In genomic region chr11:5954435-5954834, GRCm38 (mm10) we compare ENCODE assay signal across 14 mouse cellular contexts. TPM values are rescaled to one million over a fixed set of nuclear protein-coding genes. Genes with fewer than 3 reads are reported as not detected.
DNase-seq lines count a peak whose midpoint lies in the region; ATAC-seq and TF ChIP-seq lines count a peak whose summit lies in the region.
"Had no signal": no experiment of that assay in that cellular context is flagged by ENCODE, and none has a peak within 500 bp of the region (broad histone marks: within the 10 kb centered on the region; RNA-seq: fewer than 3 reads in every experiment).

No protein-coding gene starts in this region.

- H3K27ac ChIP-seq in intestine, embryonic 14.5 days (ENCODE audit: low read depth), result peak overlapping the region; percentile 90; the same call in 1 of the 2 replicates
- no peak overlapping the region for H3K27ac ChIP-seq in intestine, embryonic 15.5 days
- H3K27ac ChIP-seq in limb, embryonic 13.5 days, result no peak overlapping the region
- peak overlapping the region; percentile 96 for H3K27ac ChIP-seq in small intestine, adult 2 months (ENCODE audit: insufficient read depth, low read depth, low read length)
- H3K27ac ChIP-seq in layer of hippocampus, adult 2 months, result no peak overlapping the region

- no peak for TF ChIP-seq CTCF in small intestine, adult 2 months (IDR thresholded peaks at IDR 0.05; ENCODE audit: extremely low read depth, insufficient read length, insufficient replicate concordance, low read depth, low read length)
- TF ChIP-seq CTCF in layer of hippocampus, adult 2 months (conservative IDR thresholded peaks at IDR 0.05), result no peak

- DNase-seq in cerebellum, adult 9-10 months, result peak; percentile 12
- no peak for DNase-seq in cerebellum, postnatal 36 days
- DNase-seq in intestine, embryonic 14.5 days (ENCODE audit: low spot score), result no peak
- no peak for DNase-seq in embryo, embryonic 11 days
- no peak for DNase-seq in layer of hippocampus, adult 2 months (ENCODE audit: low spot score in 2 of 2)
- DNase-seq: cerebellum, adult 11-12 months; layer of hippocampus, adult 9-11 months; right cerebral cortex, adult 18-20 months had no signal

- no peak overlapping the region for H3K4me3 ChIP-seq in intestine, embryonic 14.5 days (ENCODE audit: low read depth, low read length)
- H3K4me3 ChIP-seq in intestine, embryonic 15.5 days (replicated peaks), result no peak overlapping the region
- no peak overlapping the region for H3K4me3 ChIP-seq in limb, embryonic 13.5 days
- no peak overlapping the region for H3K4me3 ChIP-seq in small intestine, adult 2 months (ENCODE audit: low read depth, low read length)
- H3K4me3 ChIP-seq in layer of hippocampus, adult 2 months, result no peak overlapping the region

- H3K9me3 ChIP-seq in intestine, embryonic 14.5 days (ENCODE audit: control insufficient read depth, low read length), result no peaks in the 10 kb centered on the region
- H3K9me3 ChIP-seq in intestine, embryonic 15.5 days, result no peaks in the 10 kb centered on the region
- no peaks in the 10 kb centered on the region for H3K9me3 ChIP-seq in limb, embryonic 13.5 days

- peaks cover 11% of the 10 kb centered on the region for H3K4me1 ChIP-seq in intestine, embryonic 14.5 days (replicated peaks; ENCODE audit: control insufficient read depth, insufficient read depth, low read length)
- peaks cover 10% of the 10 kb centered on the region for H3K4me1 ChIP-seq in intestine, embryonic 15.5 days (replicated peaks)
- peaks cover 21% of the 10 kb centered on the region for H3K4me1 ChIP-seq in limb, embryonic 13.5 days
- H3K4me1 ChIP-seq in small intestine, adult 2 months (ENCODE audit: control insufficient read depth, insufficient read depth, insufficient read length, low read length), result peaks cover 13% of the 10 kb centered on the region; the same call in 1 of the 2 replicates

- H3K27me3 ChIP-seq in intestine, embryonic 14.5 days (replicated peaks; ENCODE audit: control insufficient read depth, insufficient read depth, low read length), result no peaks in the 10 kb centered on the region
- no peaks in the 10 kb centered on the region for H3K27me3 ChIP-seq in intestine, embryonic 15.5 days (replicated peaks)
- H3K27me3 ChIP-seq in limb, embryonic 13.5 days, result no peaks in the 10 kb centered on the region
- no peaks in the 10 kb centered on the region for H3K27me3 ChIP-seq in small intestine, adult 2 months (ENCODE audit: control insufficient read depth, insufficient read depth, low read length)

- no peak for ATAC-seq in intestine, embryonic 14.5 days (replicated peaks; ENCODE audit: low FRiP score, low TSS enrichment, low read depth)
- no peak for ATAC-seq in intestine, embryonic 15.5 days
- no peak for ATAC-seq in limb, embryonic 13.5 days (ENCODE audit: low FRiP score, low read depth)

- H3K4me2 ChIP-seq in intestine, embryonic 14.5 days (ENCODE audit: low read length), result peak overlapping the region; percentile 96
- no peak overlapping the region for H3K4me2 ChIP-seq in intestine, embryonic 15.5 days (replicated peaks)
- peak overlapping the region; percentile 87; the same call in 1 of the 2 replicates for H3K4me2 ChIP-seq in limb, embryonic 13.5 days (replicated peaks)

- WGBS in intestine, embryonic 14.5 days, result 66% methylated on average over 5 of the region's 5 CpGs
- WGBS in intestine, embryonic 15.5 days, result 66% methylated on average over 5 of the region's 5 CpGs
- WGBS in limb, embryonic 13.5 days, result 78% methylated on average over 5 of the region's 5 CpGs
- WGBS in small intestine, adult 2 months, result 39% methylated on average over 5 of the region's 5 CpGs

- TF ChIP-seq POLR2A in small intestine, adult 2 months (IDR thresholded peaks at IDR 0.05; ENCODE audit: low read depth, low read length), result no peak

- peaks cover 1% of the 10 kb centered on the region; the same call in 1 of the 2 replicates for H3K36me3 ChIP-seq in intestine, embryonic 14.5 days (ENCODE audit: control insufficient read depth, insufficient read depth, low read length)
- no peaks in the 10 kb centered on the region for H3K36me3 ChIP-seq in intestine, embryonic 15.5 days
- peaks cover 9% of the 10 kb centered on the region for H3K36me3 ChIP-seq in limb, embryonic 13.5 days
- H3K36me3 ChIP-seq in small intestine, adult 2 months (ENCODE audit: control insufficient read depth, insufficient read depth, low read length), result peaks cover 8% of the 10 kb centered on the region; the same call in 1 of the 2 replicates

- no peak overlapping the region for H3K9ac ChIP-seq in intestine, embryonic 14.5 days (ENCODE audit: low read length)
- H3K9ac ChIP-seq in intestine, embryonic 15.5 days, result no peak overlapping the region
- H3K9ac ChIP-seq in limb, embryonic 13.5 days, result no peak overlapping the region

RNA-seq across cellular contexts. Expression of gene Ykt6, which starts 1.1 kb away (rescaled TPM):
- 23.0 and 23.3 TPM in 2 replicates for polyA plus RNA-seq in intestine, embryonic 14.5 days (2014; fragmentation: Nextera tagmentation; extraction: Ambion mirVana)
- 48.7 and 51.8 TPM in 2 replicates for polyA plus RNA-seq in intestine, embryonic 15.5 days (2015; fragmentation: Nextera tagmentation; extraction: Ambion mirVana)
- 64.4 and 66.6 TPM in 2 replicates for polyA plus RNA-seq in limb, embryonic 13.5 days (2015; fragmentation: Nextera tagmentation; extraction: Ambion mirVana)
- polyA plus RNA-seq in small intestine, adult 2 months (2012; rRNA removed), result 56.2 and 84.5 TPM in 2 replicates
- 10 to 100 TPM; 63.4 to 71.4 TPM for total RNA-seq in layer of hippocampus, adult 2 months (2021)

RNA-seq across cellular contexts. Expression of gene Gck, which starts 4.6 kb away (rescaled TPM):
- polyA plus RNA-seq in intestine, embryonic 14.5 days (2014; fragmentation: Nextera tagmentation; extraction: Ambion mirVana), result 1.2 and 2.3 TPM in 2 replicates
- polyA plus RNA-seq in intestine, embryonic 15.5 days (2015; fragmentation: Nextera tagmentation; extraction: Ambion mirVana), result 2.8 and 3.1 TPM in 2 replicates
- polyA plus RNA-seq in limb, embryonic 13.5 days (2015; fragmentation: Nextera tagmentation; extraction: Ambion mirVana), result 1.5 and 2.8 TPM in 2 replicates
- polyA plus RNA-seq in small intestine, adult 2 months (2012; rRNA removed), result 0.33 and 1.2 TPM in 2 replicates
- 1 to 10 TPM; 2.4 to 3.3 TPM for total RNA-seq in layer of hippocampus, adult 2 months (2021)

RNA-seq across cellular contexts. Expression of gene Myl7, which starts 55.9 kb away (rescaled TPM):
- 22.9 and 33.3 TPM in 2 replicates for polyA plus RNA-seq in intestine, embryonic 14.5 days (2014; fragmentation: Nextera tagmentation; extraction: Ambion mirVana)
- polyA plus RNA-seq in intestine, embryonic 15.5 days (2015; fragmentation: Nextera tagmentation; extraction: Ambion mirVana), result 68.3 and 73.5 TPM in 2 replicates
- polyA plus RNA-seq in limb, embryonic 13.5 days (2015; fragmentation: Nextera tagmentation; extraction: Ambion mirVana), result 0.80 TPM in 1 of 2 replicates, not detected in the other
- polyA plus RNA-seq in small intestine, adult 2 months (2012; rRNA removed), result 4.3 and 9.7 TPM in 2 replicates
- not detected for total RNA-seq in layer of hippocampus, adult 2 months (2021)
- total RNA-seq: adrenal gland, postnatal 36 days; left cerebral cortex, postnatal 4 days had no signal
- polyA plus RNA-seq: frontal cortex, adult 2 months had no signal

Comparison
In these comparisons a context has a peak if more than half of its experiments do, and no peak if none do; other contexts are left out.
1. H3K27ac ChIP-seq: peak in intestine, embryonic 14.5 days (single experiment) and small intestine, adult 2 months (single experiment); none in intestine, embryonic 15.5 days (single experiment), limb, embryonic 13.5 days (single experiment) and layer of hippocampus, adult 2 months (single experiment).